Mouse (Mus musculus): ENCODE measurements at regions not wholly inside any gene's neighbourhood (a gene's known extent, or its start where the extent isn't known, plus 50 kb on each side); places are given as distances from the start of the nearest gene placed in this dataset.

GRCm38 (mm10) chr13:80291744-80292515 lies 591.3 kb upstream of the Arrdc3 start:
- ATAC-seq (replicated peaks; ENCODE audit: low FRiP score) (no peak), DNase-seq (ENCODE audit: low spot score) (no peak)
- no peaks in the 10 kb centered on the region for H3K9me3 ChIP-seq (ENCODE audit: control insufficient read depth, low read length)
- 45% methylated on average over 2 of the region's 2 CpGs for WGBS
- H3K27ac ChIP-seq (ENCODE audit: low read depth, low read length): no peak overlapping the region
- H3K36me3 ChIP-seq (ENCODE audit: control insufficient read depth, insufficient read depth, low read length): no peaks in the 10 kb centered on the region
- no peak overlapping the region for H3K4me2 ChIP-seq (ENCODE audit: low read depth, low read length, severe bottlenecking)
- no peak overlapping the region for H3K9ac ChIP-seq (ENCODE audit: low read length)
- no peak overlapping the region for H3K4me3 ChIP-seq (ENCODE audit: low read depth, low read length)
- no peaks in the 10 kb centered on the region for H3K27me3 ChIP-seq (ENCODE audit: control insufficient read depth, insufficient read depth, low read length)
- H3K4me1 ChIP-seq (replicated peaks; ENCODE audit: control insufficient read depth, insufficient read depth, low read length): no peaks in the 10 kb centered on the region

DNA sequence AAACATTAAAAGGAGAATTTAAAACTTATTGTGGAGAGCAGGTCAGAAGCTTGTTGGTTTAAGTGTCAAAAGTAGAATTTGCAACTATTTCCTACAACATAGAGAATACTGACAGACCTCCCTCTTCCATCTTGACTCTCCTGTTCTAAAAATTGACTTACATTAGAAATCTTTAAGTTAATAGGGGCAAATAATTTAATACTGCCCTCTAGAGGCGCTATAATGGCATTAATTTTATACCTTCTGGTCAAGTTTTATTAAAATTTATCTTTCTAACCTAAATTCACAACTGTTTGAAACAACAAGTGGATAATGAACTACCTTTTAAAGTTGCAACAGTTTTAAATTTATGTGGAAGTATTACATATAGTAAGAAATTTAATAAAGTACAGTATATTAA lies 587.5 kb upstream of the Arrdc3 start:
- ATAC-seq (replicated peaks; ENCODE audit: low FRiP score) (no peak), DNase-seq (ENCODE audit: low spot score) (no peak)
- no peak overlapping the region for H3K27ac ChIP-seq (ENCODE audit: low read depth, low read length)
- H3K9me3 ChIP-seq (ENCODE audit: control insufficient read depth, low read length): no peaks in the 10 kb centered on the region
- H3K36me3 ChIP-seq (ENCODE audit: control insufficient read depth, insufficient read depth, low read length): no peaks in the 10 kb centered on the region
- no peak overlapping the region for H3K4me3 ChIP-seq (ENCODE audit: low read depth, low read length)
- H3K27me3 ChIP-seq (ENCODE audit: control insufficient read depth, insufficient read depth, low read length): no peaks in the 10 kb centered on the region
- no peaks in the 10 kb centered on the region for H3K4me1 ChIP-seq (replicated peaks; ENCODE audit: control insufficient read depth, insufficient read depth, low read length)
- no peak overlapping the region for H3K9ac ChIP-seq (ENCODE audit: low read length)
- no peak overlapping the region for H3K4me2 ChIP-seq (ENCODE audit: low read depth, low read length, severe bottlenecking)
- WGBS: 2% methylated on average over 1 of the region's 1 CpGs

- no peak for ATAC-seq (replicated peaks; ENCODE audit: low FRiP score)
- 82% methylated on average over 5 of the region's 5 CpGs for WGBS
- no peak overlapping the region for H3K4me3 ChIP-seq (ENCODE audit: low read depth, low read length)
Measured at GRCm38 (mm10) chr13:80334073-80334704, 549.0 kb upstream of the Arrdc3 start.

GRCm38 (mm10) chr13:80334865-80335655 lies 548.1 kb upstream of the Arrdc3 start:
- DNase-seq (ENCODE audit: low spot score) (no peak), ATAC-seq (replicated peaks; ENCODE audit: low FRiP score) (no peak)
- Histone ChIP-seq H3K9me3 (ENCODE audit: control insufficient read depth, low read length) (no peaks in the 10 kb centered on the region), H3K9ac (ENCODE audit: low read length) (no peak overlapping the region), H3K4me2 (ENCODE audit: low read depth, low read length, severe bottlenecking) (no peak overlapping the region), H3K4me3 (ENCODE audit: low read depth, low read length) (no peak overlapping the region), H3K4me1 (replicated peaks; ENCODE audit: control insufficient read depth, insufficient read depth, low read length) (no peaks in the 10 kb centered on the region), H3K36me3 (ENCODE audit: control insufficient read depth, insufficient read depth, low read length) (no peaks in the 10 kb centered on the region), H3K27me3 (ENCODE audit: control insufficient read depth, insufficient read depth, low read length) (no peaks in the 10 kb centered on the region), H3K27ac (ENCODE audit: low read depth, low read length) (no peak overlapping the region)
- WGBS: 80% methylated on average over 8 of the region's 8 CpGs

More at GRCm38 (mm10) chr13:80334073-80334704, 549.0 kb upstream of the Arrdc3 start:
- no peaks in the 10 kb centered on the region for H3K36me3 ChIP-seq (ENCODE audit: control insufficient read depth, insufficient read depth, low read length)
- no peak overlapping the region for H3K27ac ChIP-seq (ENCODE audit: low read depth, low read length)
- no peaks in the 10 kb centered on the region for H3K4me1 ChIP-seq (replicated peaks; ENCODE audit: control insufficient read depth, insufficient read depth, low read length)
- no peak overlapping the region for H3K9ac ChIP-seq (ENCODE audit: low read length)
- no peaks in the 10 kb centered on the region for H3K9me3 ChIP-seq (ENCODE audit: control insufficient read depth, low read length)
- no peaks in the 10 kb centered on the region for H3K27me3 ChIP-seq (ENCODE audit: control insufficient read depth, insufficient read depth, low read length)
- H3K4me2 ChIP-seq (ENCODE audit: low read depth, low read length, severe bottlenecking): no peak overlapping the region
- DNase-seq (ENCODE audit: low spot score): no peak

DNA sequence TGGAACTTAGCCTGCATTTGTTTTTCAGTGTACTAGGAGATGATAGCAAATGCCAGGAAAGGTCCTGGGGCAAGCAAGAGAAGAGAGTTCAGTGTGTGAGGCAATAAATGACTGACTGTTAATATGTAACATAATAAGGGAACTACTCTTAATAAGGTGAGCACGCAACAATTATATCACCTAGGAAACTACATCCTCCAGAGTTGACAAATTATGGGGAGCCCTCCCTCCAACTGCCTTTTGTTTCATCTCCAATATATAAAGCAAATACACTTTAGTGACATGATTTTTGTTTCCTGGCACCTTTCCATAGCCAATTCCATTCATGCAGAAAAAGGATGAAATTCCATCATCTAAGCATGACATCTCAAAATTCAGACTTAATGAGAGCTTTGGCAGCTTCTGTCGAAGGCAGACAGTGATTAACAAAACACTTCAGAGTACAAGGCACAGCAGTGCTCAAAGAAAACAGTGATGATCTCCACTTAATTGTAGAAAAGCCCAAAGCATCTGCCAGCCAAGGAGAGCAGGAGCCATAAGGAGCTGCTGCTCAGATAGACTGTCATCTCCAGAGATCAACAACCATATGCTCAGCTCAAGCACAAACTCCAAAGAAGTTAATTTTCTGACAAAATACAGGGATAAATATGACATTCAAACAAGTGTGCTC lies 536.1 kb upstream of the Arrdc3 start:
- H3K36me3 ChIP-seq (ENCODE audit: control insufficient read depth, insufficient read depth, low read length): no peaks in the 10 kb centered on the region
- ATAC-seq (replicated peaks; ENCODE audit: low FRiP score) (peak; percentile 68), DNase-seq (ENCODE audit: low spot score) (no peak)
- H3K9me3 ChIP-seq (ENCODE audit: control insufficient read depth, low read length): no peaks in the 10 kb centered on the region
- no peak overlapping the region for H3K4me3 ChIP-seq (ENCODE audit: low read depth, low read length)
- H3K27me3 ChIP-seq (ENCODE audit: control insufficient read depth, insufficient read depth, low read length): no peaks in the 10 kb centered on the region
- H3K27ac ChIP-seq (ENCODE audit: low read depth, low read length): no peak overlapping the region
- no peak overlapping the region for H3K9ac ChIP-seq (ENCODE audit: low read length)
- WGBS: 60% methylated on average over 2 of the region's 2 CpGs
- H3K4me1 ChIP-seq (replicated peaks; ENCODE audit: control insufficient read depth, insufficient read depth, low read length): no peaks in the 10 kb centered on the region
- H3K4me2 ChIP-seq (ENCODE audit: low read depth, low read length, severe bottlenecking): no peak overlapping the region

GRCm38 (mm10) chr13:80365964-80366363 lies 517.2 kb upstream of the Arrdc3 start:
- H3K4me1 ChIP-seq (replicated peaks; ENCODE audit: control insufficient read depth, insufficient read depth, low read length): no peaks in the 10 kb centered on the region
- WGBS: 92% methylated on average over 2 of the region's 2 CpGs
- no peaks in the 10 kb centered on the region for H3K36me3 ChIP-seq (ENCODE audit: control insufficient read depth, insufficient read depth, low read length)
- H3K27me3 ChIP-seq (ENCODE audit: control insufficient read depth, insufficient read depth, low read length): no peaks in the 10 kb centered on the region
- no peak overlapping the region for H3K9ac ChIP-seq (ENCODE audit: low read length)
- no peaks in the 10 kb centered on the region for H3K9me3 ChIP-seq (ENCODE audit: control insufficient read depth, low read length)
- no peak overlapping the region for H3K27ac ChIP-seq (ENCODE audit: low read depth, low read length)
- DNase-seq (ENCODE audit: low spot score) (no peak), ATAC-seq (replicated peaks; ENCODE audit: low FRiP score) (no peak)
- no peak overlapping the region for H3K4me3 ChIP-seq (ENCODE audit: low read depth, low read length)
- H3K4me2 ChIP-seq (ENCODE audit: low read depth, low read length, severe bottlenecking): no peak overlapping the region

DNA sequence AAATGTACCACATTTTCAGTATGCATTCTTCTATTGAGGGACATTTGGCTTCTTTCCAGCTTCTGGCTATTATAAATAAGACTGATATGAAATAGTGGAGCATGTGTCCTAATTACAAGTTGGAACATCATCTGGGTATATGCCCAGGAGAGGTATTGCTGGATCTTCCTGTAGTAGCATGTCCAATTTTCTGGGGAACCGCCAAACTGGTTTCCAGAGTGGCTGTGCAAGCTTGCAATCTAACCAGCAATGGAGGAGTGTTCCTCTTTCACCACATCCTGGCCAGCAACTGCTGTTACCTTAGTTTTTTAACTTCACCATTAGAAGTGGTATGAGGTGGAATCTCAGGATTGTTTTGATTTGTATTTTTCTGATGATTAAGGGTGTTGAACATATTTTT lies 512.7 kb upstream of the Arrdc3 start:
- Histone ChIP-seq H3K36me3 (ENCODE audit: control insufficient read depth, insufficient read depth, low read length) (no peaks in the 10 kb centered on the region), H3K27me3 (ENCODE audit: control insufficient read depth, insufficient read depth, low read length) (no peaks in the 10 kb centered on the region), H3K27ac (ENCODE audit: low read depth, low read length) (no peak overlapping the region), H3K4me3 (ENCODE audit: low read depth, low read length) (no peak overlapping the region), H3K4me2 (ENCODE audit: low read depth, low read length, severe bottlenecking) (no peak overlapping the region), H3K9ac (ENCODE audit: low read length) (no peak overlapping the region), H3K4me1 (replicated peaks; ENCODE audit: control insufficient read depth, insufficient read depth, low read length) (no peaks in the 10 kb centered on the region), H3K9me3 (ENCODE audit: control insufficient read depth, low read length) (no peaks in the 10 kb centered on the region)
- ATAC-seq (replicated peaks; ENCODE audit: low FRiP score) (no peak), DNase-seq (ENCODE audit: low spot score) (no peak)
- 79% methylated on average over 1 of the region's 1 CpGs for WGBS

- H3K4me2 ChIP-seq (ENCODE audit: low read depth, low read length, severe bottlenecking): no peak overlapping the region
- DNase-seq (ENCODE audit: low spot score): no peak
- no peaks in the 10 kb centered on the region for H3K27me3 ChIP-seq (ENCODE audit: control insufficient read depth, insufficient read depth, low read length)
- no peaks in the 10 kb centered on the region for H3K9me3 ChIP-seq (ENCODE audit: control insufficient read depth, low read length)
- ATAC-seq (replicated peaks; ENCODE audit: low FRiP score): peak; percentile 79
- no peak overlapping the region for H3K4me3 ChIP-seq (ENCODE audit: low read depth, low read length)
- no peaks in the 10 kb centered on the region for H3K36me3 ChIP-seq (ENCODE audit: control insufficient read depth, insufficient read depth, low read length)
- H3K4me1 ChIP-seq (replicated peaks; ENCODE audit: control insufficient read depth, insufficient read depth, low read length): no peaks in the 10 kb centered on the region
- H3K27ac ChIP-seq (ENCODE audit: low read depth, low read length): no peak overlapping the region
- H3K9ac ChIP-seq (ENCODE audit: low read length): no peak overlapping the region
- WGBS: 63% methylated on average over 4 of the region's 4 CpGs
Measured at GRCm38 (mm10) chr13:80381280-80381965, 501.8 kb upstream of the Arrdc3 start.
